Mouse (Mus musculus): ENCODE results near the gene Bbs2. TPM values are rescaled to one million over a fixed set of nuclear protein-coding genes. Genes with fewer than 3 reads are reported as not detected.

Gene Bbs2
- polyA plus RNA-seq, 1 experiment from 2014 or later: 12.3 TPM

DNA sequence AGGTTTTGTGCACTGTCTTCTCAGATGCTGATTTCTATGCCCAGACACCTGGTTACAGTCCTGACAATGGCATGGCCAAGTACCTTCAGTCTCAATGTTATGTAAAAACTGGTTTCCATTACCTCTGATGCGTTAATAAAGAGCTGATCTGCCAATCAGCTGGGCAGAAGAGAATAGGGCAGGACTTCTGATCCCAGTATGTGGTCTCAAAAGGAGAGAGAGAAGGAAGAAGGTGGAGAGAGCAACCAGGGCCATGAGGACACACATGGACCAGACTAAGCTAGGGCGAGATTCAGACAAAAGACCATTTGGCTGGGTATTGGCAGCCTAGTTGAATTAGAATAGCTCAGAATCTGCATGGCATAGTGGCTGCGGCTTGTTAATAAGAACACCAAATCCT is 65.1 kb downstream of the Bbs2 start:
- Histone ChIP-seq H3K4me1 (ENCODE audit: control insufficient read depth, insufficient read depth, low read length) (peaks cover 19% of the 10 kb centered on the region), H3K27ac (ENCODE audit: low read length) (no peak overlapping the region), H3K4me2 (ENCODE audit: low read depth, low read length) (no peak overlapping the region), H3K36me3 (ENCODE audit: control insufficient read depth, insufficient read depth, low read length) (0 out of 2 replicates have a peak, but pooled peaks cover 4% of the 10 kb centered on the region), H3K4me3 (replicated peaks; ENCODE audit: low read length) (no peak overlapping the region), H3K9me3 (replicated peaks; ENCODE audit: control insufficient read depth, low read length) (no peaks in the 10 kb centered on the region), H3K9ac (ENCODE audit: low read length) (no peak overlapping the region), H3K27me3 (ENCODE audit: control insufficient read depth, insufficient read depth, low read length) (no peaks in the 10 kb centered on the region)
- WGBS: 79% methylated on average over 3 of the region's 3 CpGs
- no peak for ATAC-seq (ENCODE audit: insufficient read depth, low FRiP score)

DNA sequence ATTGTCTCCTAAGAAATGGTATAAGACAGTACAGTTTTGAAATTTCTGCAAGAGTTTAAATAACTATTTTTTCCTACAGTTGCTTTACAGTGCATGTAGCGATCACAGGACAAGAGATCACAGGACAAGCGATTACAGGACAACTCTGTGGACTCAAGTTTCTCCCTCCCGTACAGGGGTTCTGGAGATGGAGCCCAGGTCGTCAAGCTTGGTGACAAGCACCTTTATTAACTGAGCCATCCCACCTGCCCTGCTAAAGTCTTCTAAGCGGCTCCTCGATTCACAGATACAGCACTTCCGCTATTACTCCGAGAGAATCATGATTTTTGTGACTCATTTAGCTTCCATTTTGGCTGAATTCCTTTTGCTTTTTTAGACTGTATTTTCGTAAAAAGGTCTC is 69.0 kb downstream of the Bbs2 start:
- no peak for ATAC-seq (ENCODE audit: insufficient read depth, low FRiP score)
- Histone ChIP-seq H3K9ac (ENCODE audit: low read length) (no peak overlapping the region), H3K36me3 (ENCODE audit: control insufficient read depth, insufficient read depth, low read length) (peaks cover 19% of the 10 kb centered on the region; the same call in 1 of the 2 replicates), H3K9me3 (replicated peaks; ENCODE audit: control insufficient read depth, low read length) (no peaks in the 10 kb centered on the region), H3K27me3 (ENCODE audit: control insufficient read depth, insufficient read depth, low read length) (no peaks in the 10 kb centered on the region), H3K4me2 (ENCODE audit: low read depth, low read length) (no peak overlapping the region), H3K27ac (ENCODE audit: low read length) (no peak overlapping the region), H3K4me1 (ENCODE audit: control insufficient read depth, insufficient read depth, low read length) (peaks cover 4% of the 10 kb centered on the region; the same call in 1 of the 2 replicates), H3K4me3 (replicated peaks; ENCODE audit: low read length) (no peak overlapping the region)
- WGBS: 93% methylated on average over 9 of the region's 9 CpGs

DNA sequence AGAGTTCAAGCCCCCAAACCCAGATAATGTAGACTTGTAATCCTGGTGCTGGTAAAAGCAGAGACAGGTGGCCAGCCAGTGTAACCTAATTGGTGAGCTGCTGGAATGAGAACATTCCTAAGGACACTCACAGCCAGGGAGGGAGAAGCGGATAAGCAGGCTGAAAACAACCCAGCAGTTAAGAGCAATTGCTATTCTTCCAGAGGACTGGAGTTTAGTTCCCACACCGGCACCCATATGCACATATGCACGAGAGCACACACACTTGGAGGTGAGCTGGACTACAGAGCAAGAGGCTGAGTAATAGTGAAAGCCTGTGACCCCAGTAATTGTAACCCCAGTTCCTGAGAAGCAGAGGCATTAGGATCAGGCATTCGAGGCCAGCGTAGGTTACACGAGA is 74.8 kb downstream of the Bbs2 start:
- no peaks in the 10 kb centered on the region for H3K4me1 ChIP-seq (ENCODE audit: control insufficient read depth, insufficient read depth, low read length)
- peaks cover 28% of the 10 kb centered on the region for H3K36me3 ChIP-seq (ENCODE audit: control insufficient read depth, insufficient read depth, low read length)
- H3K4me3 ChIP-seq (replicated peaks; ENCODE audit: low read length): no peak overlapping the region
- H3K9me3 ChIP-seq (replicated peaks; ENCODE audit: control insufficient read depth, low read length): no peaks in the 10 kb centered on the region
- ATAC-seq (ENCODE audit: insufficient read depth, low FRiP score): no peak
- H3K4me2 ChIP-seq (ENCODE audit: low read depth, low read length): no peak overlapping the region
- no peak overlapping the region for H3K9ac ChIP-seq (ENCODE audit: low read length)
- no peak overlapping the region for H3K27ac ChIP-seq (ENCODE audit: low read length)
- 93% methylated on average over 6 of the region's 6 CpGs for WGBS
- no peaks in the 10 kb centered on the region for H3K27me3 ChIP-seq (ENCODE audit: control insufficient read depth, insufficient read depth, low read length)

Other genes starting within 250 kb of the Bbs2 start
- 27.7 and 27.8 TPM in 2 replicates for gene Amfr, start 86.1 kb downstream of the Bbs2 start, polyA plus RNA-seq (2015; fragmentation: Nextera tagmentation; extraction: Ambion mirVana)
- gene Nudt21, start 61.9 kb downstream of the Bbs2 start, polyA plus RNA-seq (2015; fragmentation: Nextera tagmentation; extraction: Ambion mirVana): 86.7 and 97.0 TPM in 2 replicates
- 15.5 and 16.1 TPM in 2 replicates for gene Ogfod1, start 61.7 kb downstream of the Bbs2 start, polyA plus RNA-seq (2015; fragmentation: Nextera tagmentation; extraction: Ambion mirVana)
- gene Mt4, start 38.3 kb upstream of the Bbs2 start, polyA plus RNA-seq (2015; fragmentation: Nextera tagmentation; extraction: Ambion mirVana): 0.70 and 1.6 TPM in 2 replicates
- gene Mt3, start 53.7 kb upstream of the Bbs2 start, polyA plus RNA-seq (2015; fragmentation: Nextera tagmentation; extraction: Ambion mirVana): 3.7 and 3.8 TPM in 2 replicates
- gene Mt2, start 73.7 kb upstream of the Bbs2 start, polyA plus RNA-seq (2015; fragmentation: Nextera tagmentation; extraction: Ambion mirVana): 524 and 598 TPM in 2 replicates
- 1,904 and 1,931 TPM in 2 replicates for gene Mt1, start 80.2 kb upstream of the Bbs2 start, polyA plus RNA-seq (2015; fragmentation: Nextera tagmentation; extraction: Ambion mirVana)
- 64.9 and 68.5 TPM in 2 replicates for gene Nup93, start 115.6 kb upstream of the Bbs2 start, polyA plus RNA-seq (2015; fragmentation: Nextera tagmentation; extraction: Ambion mirVana)
- 0.09 TPM in 1 of 2 replicates, not detected in the other for gene Slc12a3, start 230.3 kb upstream of the Bbs2 start, polyA plus RNA-seq (2015; fragmentation: Nextera tagmentation; extraction: Ambion mirVana)